Mouse (Mus musculus) hindbrain, embryonic 11.5 days (tissue): Measurements from ENCODE around the gene Sprr2d. TPM values are rescaled to one million over a fixed set of nuclear protein-coding genes. Genes with fewer than 3 reads are reported as not detected.

ENCODE experiments used
- ATAC-seq: fragments of 200-750 bp; cut with Nextera tagmentation; 2 replicates; pipeline ENCODE4 v1.8.0; 2017; ENCODE audit warnings: mild to moderate bottlenecking, moderate TSS enrichment, moderate library complexity; ENCODE audit not compliant: low FRiP score
- DNase-seq: peaks from one replicate; pipeline ENCODE4 v3.0.0-alpha.2; 2015; ENCODE audit warnings: low spot score
- H3K27ac ChIP-seq: fragments of 300-500 bp; sonication (generic); 2 replicates; pipeline ENCODE4 v1.5.1; 2014; ENCODE audit warnings: mild to moderate bottlenecking, low read depth, low read length
- H3K27me3 ChIP-seq: fragments of 300-500 bp; sonication (generic); 2 replicates; pipeline ENCODE4 v1.6.1; 2014; ENCODE audit warnings: mild to moderate bottlenecking, low read length, moderate library complexity, mixed read lengths; ENCODE audit not compliant: control insufficient read depth, insufficient read depth
- H3K36me3 ChIP-seq: fragments of 300-500 bp; sonication (generic); 2 replicates; pipeline ENCODE4 v1.6.1; 2014; ENCODE audit warnings: mild to moderate bottlenecking, low read length, moderate library complexity, mixed read lengths; ENCODE audit not compliant: control insufficient read depth, insufficient read depth
- H3K4me1 ChIP-seq: fragments of 300-500 bp; sonication (generic); replicated peaks from 2 replicates; pipeline ENCODE4 v1.6.1; 2014; ENCODE audit warnings: low read length, mixed read lengths; ENCODE audit not compliant: control insufficient read depth, insufficient read depth
- H3K4me2 ChIP-seq: fragments of 300-500 bp; sonication (generic); replicated peaks from 2 replicates; pipeline ENCODE4 v1.6.1; 2014; ENCODE audit warnings: mild to moderate bottlenecking, low read depth, low read length
- H3K4me3 ChIP-seq: fragments of 300-500 bp; sonication (generic); 2 replicates; pipeline ENCODE4 v1.5.1; 2014; ENCODE audit warnings: low read depth, low read length
- H3K9ac ChIP-seq: fragments of 300-500 bp; sonication (generic); 2 replicates; pipeline ENCODE4 v1.6.1; 2014; ENCODE audit warnings: low read depth, low read length
- H3K9me3 ChIP-seq: fragments of 300-500 bp; sonication (generic); 2 replicates; pipeline ENCODE4 v1.6.1; 2016; ENCODE audit warnings: low read length; ENCODE audit not compliant: control insufficient read depth
- WGBS: fragments of 180-500 bp; shearing (Covaris S2); extraction: QIAGEN DNeasy Blood & Tissue Kit; methylation state at CpG from one replicate; pipeline ENCODE4 v1.1.7; 2014; 5-methylcytosine and 5-hydroxymethylcytosine counted together
- polyA plus RNA-seq: library from polyadenylated mRNA; unstranded; fragments of >200 nt; fragmentation: Nextera tagmentation; extraction: Ambion mirVana; gene quantifications from 2 replicates; pipeline ENCODE4 v1.2.1, GENCODE M21; 2014

Gene Sprr2d
- polyA plus RNA-seq: not detected in 2 replicates

- Histone ChIP-seq H3K4me3 (no peak within 1 kb of the TSS), H3K9ac (no peak within 1 kb of the TSS), H3K36me3 (no peaks in the 10 kb centered on the region), H3K4me2 (no peak within 1 kb of the TSS), H3K9me3 (no peaks in the 10 kb centered on the region), H3K27ac (no peak within 1 kb of the TSS), H3K4me1 (no peaks in the 10 kb centered on the region), H3K27me3 (no peaks in the 10 kb centered on the region)
- DNase-seq (no peak), ATAC-seq (no peak)
- WGBS: 92% methylated on average over 5 of the region's 5 CpGs
These were observed at the start of gene Sprr2d for GRCm38 (mm10) chr3:92338840-92339239. Gene Sprr2d, plus strand, starts transcription at chr3:92339140.

GRCm38 (mm10) chr3:92307406-92307805, 31.5 kb upstream of the Sprr2d start:
- 88% methylated on average over 1 of the region's 1 CpGs for WGBS
- H3K27ac ChIP-seq: no peak overlapping the region
- DNase-seq (no peak), ATAC-seq (no peak)
- no peaks in the 10 kb centered on the region for H3K4me1 ChIP-seq
- no peaks in the 10 kb centered on the region for H3K36me3 ChIP-seq
- no peaks in the 10 kb centered on the region for H3K9me3 ChIP-seq
- H3K9ac ChIP-seq: no peak overlapping the region
- no peak overlapping the region for H3K4me2 ChIP-seq
- no peak overlapping the region for H3K4me3 ChIP-seq
- no peaks in the 10 kb centered on the region for H3K27me3 ChIP-seq

DNA sequence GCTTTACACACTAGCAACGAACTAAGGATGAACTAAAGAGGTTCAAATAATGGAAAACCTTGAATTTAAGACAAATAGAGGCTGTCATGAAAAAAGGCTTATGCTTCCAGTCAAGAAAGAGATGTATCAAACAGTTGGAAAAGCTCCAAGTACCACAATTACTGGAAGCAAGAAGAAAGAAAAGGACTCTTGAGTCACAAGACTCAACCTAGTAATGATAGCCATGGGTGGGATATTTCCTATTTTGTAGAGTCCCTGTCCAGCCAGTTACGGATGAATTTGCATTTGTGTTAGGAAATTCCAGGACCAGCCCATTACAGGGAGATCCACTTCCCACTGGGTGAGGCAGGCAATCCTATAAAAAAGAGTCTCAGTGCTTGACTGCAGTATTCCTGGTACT, 22.6 kb upstream of the Sprr2d start, which contains the start of gene Sprr2b:
Sprr2b (plus strand) TSS at position 301 of the 400 bp plus-strand sequence.
- 79% methylated on average over 2 of the region's 2 CpGs for whole genome bisulfite sequencing

DNA sequence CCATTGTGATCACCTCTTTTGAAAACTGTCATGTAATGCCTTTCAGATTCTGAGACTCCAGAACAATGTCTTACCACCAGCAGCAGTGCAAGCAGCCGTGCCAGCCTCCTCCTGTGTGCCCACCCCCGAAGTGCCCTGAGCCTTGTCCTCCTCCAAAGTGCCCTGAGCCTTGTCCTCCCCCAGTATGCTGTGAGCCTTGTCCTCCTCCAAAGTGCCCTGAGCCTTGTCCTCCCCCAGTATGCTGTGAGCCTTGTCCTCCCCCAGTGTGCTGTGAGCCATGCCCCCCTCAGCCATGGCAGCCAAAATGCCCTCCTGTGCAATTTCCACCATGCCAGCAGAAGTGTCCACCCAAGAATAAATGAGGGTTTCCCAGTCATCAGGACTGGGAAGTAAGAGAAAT, 21.6 kb upstream of the Sprr2d start:
- no peaks in the 10 kb centered on the region for H3K4me1 ChIP-seq
- WGBS: 75% methylated on average over 2 of the region's 2 CpGs
- H3K27me3 ChIP-seq: no peaks in the 10 kb centered on the region
- no peaks in the 10 kb centered on the region for H3K9me3 ChIP-seq
- H3K27ac ChIP-seq: no peak overlapping the region
- H3K4me2 ChIP-seq: no peak overlapping the region
- DNase-seq: no peak
- H3K36me3 ChIP-seq: no peaks in the 10 kb centered on the region
- H3K4me3 ChIP-seq: no peak overlapping the region
- no peak overlapping the region for H3K9ac ChIP-seq
- ATAC-seq: no peak

More for the DNA sequence above, 22.6 kb upstream of the Sprr2d start, which contains the start of gene Sprr2b:
- Histone ChIP-seq H3K9me3 (no peaks in the 10 kb centered on the region), H3K4me3 (no peak within 1 kb of the TSS), H3K27ac (no peak within 1 kb of the TSS), H3K27me3 (no peaks in the 10 kb centered on the region), H3K4me2 (no peak within 1 kb of the TSS), H3K36me3 (no peaks in the 10 kb centered on the region), H3K9ac (no peak within 1 kb of the TSS), H3K4me1 (no peaks in the 10 kb centered on the region)
- no peak for DNase-seq
- ATAC-seq: no peak

- Histone ChIP-seq H3K9me3 (no peaks in the 10 kb centered on the region), H3K36me3 (no peaks in the 10 kb centered on the region), H3K9ac (no peak overlapping the region), H3K4me3 (no peak overlapping the region), H3K4me1 (no peaks in the 10 kb centered on the region), H3K27ac (no peak overlapping the region), H3K27me3 (no peaks in the 10 kb centered on the region), H3K4me2 (no peak overlapping the region)
- 91% methylated on average over 1 of the region's 1 CpGs for WGBS
- DNase-seq: no peak
- ATAC-seq: no peak
These were observed 2.7 kb upstream of the Sprr2d start for GRCm38 (mm10) chr3:92336278-92336677.

DNA sequence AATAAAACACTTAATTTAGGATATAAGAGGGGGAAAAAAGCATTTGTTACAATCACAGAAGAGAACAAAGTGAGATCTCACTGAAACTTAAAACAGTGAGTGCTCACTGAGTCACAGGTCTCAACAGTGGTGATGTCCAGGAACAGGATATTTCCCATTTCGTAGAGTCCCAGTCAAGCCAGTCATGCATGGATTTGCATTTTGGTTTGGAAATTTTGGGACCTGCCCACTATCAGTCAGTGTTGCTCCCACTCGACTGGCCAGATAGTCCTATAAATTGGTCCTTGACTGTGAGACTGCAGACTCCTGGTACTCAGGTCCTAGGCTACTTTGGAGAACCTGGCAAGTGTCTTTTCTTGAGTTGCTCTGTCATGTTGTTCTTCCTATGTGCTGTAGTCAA, 12.9 kb downstream of the Sprr2d start, which contains the start of gene Sprr2e:
Sprr2e (plus strand) TSS at position 301 of the 400 bp plus-strand sequence.
- Histone ChIP-seq H3K4me1 (no peaks in the 10 kb centered on the region), H3K9ac (no peak within 1 kb of the TSS), H3K27me3 (no peaks in the 10 kb centered on the region), H3K4me2 (no peak within 1 kb of the TSS), H3K9me3 (no peaks in the 10 kb centered on the region), H3K4me3 (no peak within 1 kb of the TSS), H3K36me3 (no peaks in the 10 kb centered on the region), H3K27ac (no peak within 1 kb of the TSS)
- ATAC-seq: no peak
- 94% methylated on average over 2 of the region's 2 CpGs for WGBS
- DNase-seq: no peak

- Histone ChIP-seq H3K9ac (no peak overlapping the region), H3K9me3 (no peaks in the 10 kb centered on the region), H3K27me3 (no peaks in the 10 kb centered on the region), H3K27ac (no peak overlapping the region), H3K4me3 (no peak overlapping the region), H3K4me2 (no peak overlapping the region), H3K4me1 (no peaks in the 10 kb centered on the region), H3K36me3 (no peaks in the 10 kb centered on the region)
- ATAC-seq: no peak
- DNase-seq: no peak
These were observed 22.7 kb downstream of the Sprr2d start for GRCm38 (mm10) chr3:92361619-92362018.

- no peaks in the 10 kb centered on the region for H3K27me3 ChIP-seq
These were observed 25.9 kb downstream of the Sprr2d start, which contains the start of gene Sprr2f for GRCm38 (mm10) chr3:92364887-92365286. Gene Sprr2f, plus strand, starts transcription at chr3:92365187.

GRCm38 (mm10) chr3:92373613-92374012, 34.7 kb downstream of the Sprr2d start:
- no peak overlapping the region for H3K4me2 ChIP-seq
- H3K27ac ChIP-seq: no peak overlapping the region
- no peaks in the 10 kb centered on the region for H3K36me3 ChIP-seq
- no peak overlapping the region for H3K4me3 ChIP-seq
- no peaks in the 10 kb centered on the region for H3K27me3 ChIP-seq
- no peak for ATAC-seq
- H3K4me1 ChIP-seq: no peaks in the 10 kb centered on the region
- 77% methylated on average over 2 of the region's 2 CpGs for WGBS
- no peak overlapping the region for H3K9ac ChIP-seq
- H3K9me3 ChIP-seq: no peaks in the 10 kb centered on the region
- no peak for DNase-seq

More at GRCm38 (mm10) chr3:92364887-92365286, 25.9 kb downstream of the Sprr2d start, which contains the start of gene Sprr2f:
- ATAC-seq: no peak
- Histone ChIP-seq H3K4me2 (no peak within 1 kb of the TSS), H3K9me3 (no peaks in the 10 kb centered on the region), H3K9ac (no peak within 1 kb of the TSS), H3K4me1 (no peaks in the 10 kb centered on the region), H3K27ac (no peak within 1 kb of the TSS), H3K36me3 (no peaks in the 10 kb centered on the region), H3K4me3 (no peak within 1 kb of the TSS)
- 74% methylated on average over 3 of the region's 3 CpGs for WGBS
- no peak for DNase-seq
